Mouse (Mus musculus) brown adipose tissue, adult 24 weeks (tissue): ENCODE results near the gene Wdcp. TPM values are rescaled to one million over a fixed set of nuclear protein-coding genes. Genes with fewer than 3 reads are reported as not detected.
"Not testable (repeated sequence)": the region's sequence is repeated elsewhere in the genome, so short reads cannot be mapped to it uniquely, and the experiment has no call there.

ENCODE experiments used
- H3K27ac ChIP-seq: fragments of 200-500 bp; replicated peaks from 2 replicates; pipeline ENCODE4 v1.5.1; 2012; ENCODE audit warnings: low read depth, mild to moderate bottlenecking, low read length
- H3K4me1 ChIP-seq: fragments of 200-500 bp; 2 replicates; pipeline ENCODE4 v1.6.1; 2012; ENCODE audit warnings: low read length, mixed read lengths; ENCODE audit not compliant: control insufficient read depth, insufficient read depth, insufficient read length
- H3K4me3 ChIP-seq: fragments of 200-500 bp; 2 replicates; pipeline ENCODE4 v1.5.1; 2012; ENCODE audit warnings: low read depth, mild to moderate bottlenecking, low read length, moderate library complexity; ENCODE audit not compliant: insufficient read depth
- polyA plus RNA-seq: library from polyadenylated mRNA; stranded (reverse); fragments of >200 nt; gene quantifications from 2 replicates; pipeline ENCODE4 v1.2.4, GENCODE M21; 2012; ENCODE audit not compliant: missing spikeins, insufficient read depth, insufficient read length

Gene Wdcp
- polyA plus RNA-seq, result 6.3 and 7.7 TPM in 2 replicates

DNA sequence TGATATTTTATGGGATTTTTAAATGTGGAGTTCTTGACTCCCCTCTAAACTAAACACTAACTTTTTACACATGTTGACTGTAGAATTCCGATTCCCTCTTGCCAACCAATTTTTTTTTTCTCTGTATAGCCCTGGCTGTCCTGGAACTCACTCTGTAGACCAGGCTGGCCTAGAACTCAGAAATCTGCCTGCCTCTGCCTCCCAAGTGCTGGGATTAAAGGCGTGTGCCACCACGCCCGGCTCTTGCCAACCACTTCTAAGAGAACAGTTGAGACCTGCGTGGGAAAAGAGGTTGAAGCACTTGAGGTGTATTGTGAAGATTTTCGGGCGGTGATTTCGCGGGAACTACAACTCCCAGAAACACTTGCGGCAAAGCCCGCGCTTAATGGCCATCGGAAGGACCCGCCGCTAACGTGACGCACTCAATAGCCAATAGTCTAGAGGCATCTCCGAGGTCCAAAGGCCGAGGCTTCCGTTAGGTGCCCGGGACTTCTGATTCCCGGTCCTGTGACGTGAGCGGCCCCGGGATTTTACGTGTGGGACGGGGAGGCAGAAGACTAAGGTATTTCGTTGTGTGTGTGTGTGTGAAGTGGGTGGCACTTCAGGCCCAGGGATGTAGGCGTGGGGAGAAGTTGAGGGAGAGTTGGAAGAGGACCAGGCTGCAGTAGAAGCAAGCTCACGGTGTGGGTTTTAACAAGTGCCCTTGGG is at the start of gene Wdcp:
Gene Wdcp, plus strand, starts transcription at position 414 of the 708 bp plus-strand sequence.
- Histone ChIP-seq H3K4me1 (peaks cover 3% of the 10 kb centered on the region; the same call in 1 of the 2 replicates), H3K27ac (peak within 1 kb of the TSS; percentile 86), H3K4me3 (peak within 1 kb of the TSS; percentile 99)

DNA sequence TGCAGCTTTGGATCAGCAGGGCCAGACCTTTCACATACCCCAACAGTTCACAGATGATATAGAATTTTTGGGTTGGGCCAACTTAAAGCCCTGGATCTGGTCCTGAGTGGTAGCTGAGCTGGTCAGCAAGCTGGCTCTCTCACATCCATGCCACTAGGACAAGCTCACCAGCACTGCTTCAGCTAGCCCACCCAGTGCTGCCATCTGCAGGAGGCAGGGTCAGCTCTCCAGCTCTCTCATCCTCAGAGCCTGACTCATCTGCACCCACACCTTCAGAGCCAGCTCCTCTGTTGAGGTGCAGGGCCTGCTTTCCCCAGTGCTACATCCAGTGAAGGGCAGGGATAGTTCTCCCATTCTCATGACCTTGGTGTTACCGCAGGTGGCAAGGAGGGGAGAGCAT is 49.4 kb upstream of the Wdcp start:
- no peak overlapping the region for H3K4me3 ChIP-seq

DNA sequence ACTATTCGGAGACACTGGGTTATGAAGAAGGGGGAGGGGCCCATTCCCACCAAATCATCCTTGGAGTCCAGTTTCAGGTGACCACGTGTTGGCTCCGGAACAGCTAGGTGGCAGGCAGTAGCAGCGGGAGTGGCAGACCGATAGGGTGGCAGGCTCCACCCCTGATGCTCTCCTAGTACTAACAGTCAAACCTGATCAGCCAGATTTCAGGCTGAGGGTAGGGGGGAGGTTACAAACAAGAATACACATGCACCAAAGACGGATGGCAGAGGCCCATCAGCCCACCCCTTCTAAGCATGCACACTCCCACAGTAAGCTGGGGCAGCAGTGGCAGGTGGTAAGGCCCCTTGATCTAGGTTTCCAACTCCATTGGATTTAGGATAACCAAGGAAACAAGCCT is 45.6 kb upstream of the Wdcp start:
- not testable (repeated sequence) for H3K4me1 ChIP-seq, H3K4me3 ChIP-seq, H3K27ac ChIP-seq

More for the DNA sequence above, 49.4 kb upstream of the Wdcp start:
- no peak overlapping the region for H3K27ac ChIP-seq
- no peaks in the 10 kb centered on the region for H3K4me1 ChIP-seq

DNA sequence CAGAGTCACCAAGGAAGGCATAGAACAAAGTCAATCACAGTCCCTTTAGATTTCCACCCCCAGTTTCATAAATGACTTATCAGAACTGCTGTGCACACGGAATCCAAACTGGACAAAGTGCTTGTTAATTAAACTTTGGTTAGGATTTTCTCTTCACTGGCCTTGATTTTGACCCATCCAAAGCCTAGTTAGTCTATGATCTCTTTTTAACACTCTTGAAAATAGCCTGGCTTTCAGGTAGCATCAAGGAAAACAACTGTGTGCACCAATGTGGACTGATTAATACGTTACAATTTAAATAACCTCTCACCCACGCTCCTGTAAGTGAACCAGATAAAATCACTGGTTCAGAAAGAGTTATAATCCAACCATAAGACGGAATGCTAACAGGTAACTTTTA is 32.1 kb upstream of the Wdcp start:
- H3K4me3 ChIP-seq, result no peak overlapping the region
- no peaks in the 10 kb centered on the region for H3K4me1 ChIP-seq
- no peak overlapping the region for H3K27ac ChIP-seq

DNA sequence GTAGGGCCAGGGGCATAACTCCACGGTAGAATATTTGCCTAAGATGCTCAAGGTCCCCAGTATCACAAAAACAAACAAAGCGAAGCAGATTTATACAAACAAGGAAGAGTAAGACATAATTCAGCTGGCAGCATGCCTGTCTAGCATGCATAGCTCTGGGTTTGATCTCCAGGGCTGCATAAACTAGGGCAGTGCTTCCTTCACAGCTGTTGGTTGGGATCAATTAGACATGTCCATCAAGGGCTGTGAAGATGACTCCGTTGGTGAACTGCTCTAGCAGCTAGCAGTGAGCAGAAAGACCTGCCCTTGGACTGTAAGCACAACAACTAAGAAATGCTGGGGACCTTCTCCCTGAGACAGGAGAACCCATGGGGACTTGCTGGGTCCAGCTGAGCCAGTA is 31.4 kb upstream of the Wdcp start:
- no peak overlapping the region for H3K27ac ChIP-seq
- no peak overlapping the region for H3K4me3 ChIP-seq
- H3K4me1 ChIP-seq, result no peaks in the 10 kb centered on the region

DNA sequence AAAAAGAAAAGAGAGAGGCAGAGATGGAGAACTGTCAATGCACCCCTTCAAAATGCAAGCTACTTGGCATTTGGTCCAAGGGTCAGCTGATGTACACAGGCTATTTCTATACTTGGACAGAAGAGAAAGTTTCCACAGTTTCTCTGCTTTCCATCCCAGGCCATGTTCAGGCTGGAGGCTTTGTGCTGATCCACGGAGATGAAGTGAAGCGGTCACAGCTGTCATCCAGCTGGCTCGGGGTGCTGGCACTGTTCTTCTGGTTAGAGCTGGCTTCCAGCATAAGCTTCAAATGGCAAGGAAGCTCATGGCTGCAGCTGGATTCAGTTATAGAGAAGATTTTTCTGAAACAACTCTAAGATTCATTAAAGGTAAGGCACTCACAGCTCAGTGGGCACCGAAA is 29.5 kb upstream of the Wdcp start:
- no peak overlapping the region for H3K27ac ChIP-seq
- no peaks in the 10 kb centered on the region for H3K4me1 ChIP-seq

DNA sequence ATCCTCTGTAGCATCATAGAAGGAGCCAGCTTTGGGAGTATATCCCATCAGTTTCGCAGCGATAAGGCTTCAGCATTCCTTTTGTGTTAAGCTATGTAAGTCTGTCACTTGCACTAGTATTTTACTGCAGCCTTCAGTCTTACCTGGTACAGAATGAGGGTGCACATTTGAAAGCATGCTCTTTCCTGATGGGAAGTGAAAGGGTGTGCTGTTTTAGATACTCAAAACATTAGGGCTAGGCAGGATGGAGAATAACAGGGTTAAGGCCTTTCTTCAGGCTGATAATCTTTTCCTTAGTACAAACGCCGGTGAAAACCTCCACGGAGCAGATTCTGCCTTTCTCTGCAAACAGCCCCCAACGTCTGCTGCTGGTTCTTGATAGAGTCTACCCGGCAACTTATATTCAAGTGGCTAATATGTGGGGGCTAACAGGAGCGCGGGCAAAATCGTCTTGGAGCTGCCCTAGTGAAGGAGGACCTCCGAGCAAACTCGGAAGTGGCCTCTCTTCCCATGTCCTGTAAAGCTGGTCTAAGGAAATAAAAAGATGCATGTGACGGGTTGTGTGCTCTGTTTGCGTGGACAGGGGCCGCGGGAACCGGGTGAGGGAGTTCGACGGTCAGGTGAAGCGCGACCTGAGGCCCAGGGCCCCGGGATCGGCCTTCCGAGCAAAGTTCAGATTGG is 26.3 kb upstream of the Wdcp start:
- peak overlapping the region; percentile 93 for H3K4me3 ChIP-seq
- no peaks in the 10 kb centered on the region for H3K4me1 ChIP-seq
- H3K27ac ChIP-seq, result peak overlapping the region; percentile 72

More for the DNA sequence above, 29.5 kb upstream of the Wdcp start:
- H3K4me3 ChIP-seq, result no peak overlapping the region

DNA sequence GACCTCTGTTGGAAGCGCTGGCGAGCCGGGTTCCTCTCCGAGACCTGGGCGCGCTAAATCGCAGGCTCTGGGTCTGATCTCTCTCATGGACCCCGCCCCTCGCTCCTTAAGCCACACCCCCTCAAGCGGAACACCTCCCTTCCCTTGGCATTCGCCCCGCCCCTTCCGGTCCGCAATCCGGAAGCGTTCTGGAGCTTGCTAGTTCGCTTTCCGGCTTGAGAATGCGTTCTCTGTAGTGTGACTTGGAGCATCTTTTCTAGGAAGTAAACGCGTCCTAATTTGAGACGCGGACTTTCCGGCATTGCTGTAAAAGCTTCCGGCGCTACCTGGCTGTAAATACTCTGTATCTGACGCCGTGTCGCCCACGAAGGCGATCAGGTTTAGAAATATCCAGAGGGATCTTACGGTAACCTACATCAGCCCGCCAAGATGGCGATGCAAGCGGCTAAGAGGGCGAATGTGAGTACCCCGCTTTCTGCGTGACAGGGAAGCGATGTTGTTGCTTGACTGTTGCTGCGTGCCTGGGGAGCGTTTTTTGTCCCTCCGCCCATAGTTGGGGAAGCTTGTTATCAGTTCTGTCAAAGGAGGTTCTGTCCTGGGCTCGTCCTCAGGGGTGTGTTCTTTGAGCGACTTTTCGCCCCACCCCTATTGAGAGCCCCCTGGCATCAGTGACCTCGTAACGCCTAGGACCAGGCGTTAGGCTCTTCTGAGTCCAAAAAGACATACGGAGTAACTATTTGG is 25.6 kb upstream of the Wdcp start, which contains the start of gene Sf3b6:
Gene Sf3b6, plus strand, starts transcription at position 184 of the 741 bp plus-strand sequence.
- peak within 1 kb of the TSS; percentile 93 for H3K4me3 ChIP-seq
- H3K4me1 ChIP-seq, result no peaks in the 10 kb centered on the region
- H3K27ac ChIP-seq, result peak within 1 kb of the TSS; percentile 72

DNA sequence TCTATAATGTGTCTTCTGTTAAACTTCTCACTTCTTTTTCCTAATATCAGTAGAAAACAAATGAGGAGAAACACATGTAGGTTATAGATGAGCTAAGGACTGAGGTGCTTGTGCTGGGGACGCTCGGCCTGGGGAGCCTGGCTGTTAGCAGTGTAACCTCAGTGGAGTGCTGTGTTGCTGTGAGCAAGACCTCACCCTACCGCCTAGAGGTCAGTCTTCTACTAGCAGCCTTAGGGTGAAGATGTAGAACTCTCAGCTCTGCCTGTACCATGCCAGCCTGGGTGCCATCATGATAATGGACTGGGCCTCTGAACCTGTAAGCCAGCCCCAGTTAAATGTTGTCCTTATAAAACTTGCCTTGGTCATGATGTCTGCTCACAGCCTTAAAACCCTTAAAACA is 15.8 kb upstream of the Wdcp start:
- H3K4me1 ChIP-seq, result no peaks in the 10 kb centered on the region
- no peak overlapping the region for H3K4me3 ChIP-seq
- no peak overlapping the region for H3K27ac ChIP-seq

DNA sequence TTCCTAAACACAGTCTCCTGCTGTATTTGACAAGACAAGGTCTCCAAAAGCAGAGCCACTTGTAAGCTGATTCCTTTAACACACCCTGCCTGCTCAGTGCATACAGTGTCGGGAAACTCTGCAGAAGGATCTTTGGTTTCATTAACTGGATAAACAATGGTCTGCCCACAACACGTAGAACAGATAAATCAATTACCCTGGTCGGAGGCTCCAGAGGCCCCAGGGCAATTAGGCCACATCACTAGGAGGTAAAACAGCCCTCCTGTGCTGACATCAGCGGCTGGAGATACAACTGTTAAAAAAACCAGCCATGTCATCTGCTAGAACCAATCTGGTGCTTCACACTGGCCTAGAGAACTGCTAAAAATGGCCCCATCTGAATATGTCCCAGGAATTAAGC is 6.1 kb upstream of the Wdcp start:
- Histone ChIP-seq H3K27ac (no peak overlapping the region), H3K4me3 (no peak overlapping the region), H3K4me1 (peaks cover 2% of the 10 kb centered on the region; the same call in 1 of the 2 replicates)

DNA sequence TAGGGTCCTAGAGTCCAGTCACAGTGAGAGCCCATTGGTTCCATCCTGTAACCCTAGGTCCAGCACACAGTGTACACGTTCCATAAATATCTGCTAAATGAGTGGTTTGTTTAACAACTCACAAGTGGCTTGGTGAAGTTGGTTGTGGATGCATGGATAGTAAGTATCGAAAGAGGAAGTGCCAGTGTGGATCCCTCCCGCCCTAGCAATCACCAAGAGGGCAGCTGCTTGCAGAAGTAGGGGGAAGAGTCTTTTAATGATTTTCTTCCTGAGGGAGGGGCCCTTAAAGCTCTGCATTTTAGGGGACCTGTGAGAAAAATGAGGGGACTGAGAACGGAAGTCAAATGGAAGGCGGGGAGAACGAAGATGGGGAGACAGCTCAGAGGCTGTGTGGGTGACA is 3.1 kb upstream of the Wdcp start:
- Histone ChIP-seq H3K4me3 (0 out of 2 replicates have a peak overlapping the region, but pooled peaks have one; percentile 80), H3K27ac (no peak overlapping the region), H3K4me1 (peaks cover 3% of the 10 kb centered on the region; the same call in 1 of the 2 replicates)

DNA sequence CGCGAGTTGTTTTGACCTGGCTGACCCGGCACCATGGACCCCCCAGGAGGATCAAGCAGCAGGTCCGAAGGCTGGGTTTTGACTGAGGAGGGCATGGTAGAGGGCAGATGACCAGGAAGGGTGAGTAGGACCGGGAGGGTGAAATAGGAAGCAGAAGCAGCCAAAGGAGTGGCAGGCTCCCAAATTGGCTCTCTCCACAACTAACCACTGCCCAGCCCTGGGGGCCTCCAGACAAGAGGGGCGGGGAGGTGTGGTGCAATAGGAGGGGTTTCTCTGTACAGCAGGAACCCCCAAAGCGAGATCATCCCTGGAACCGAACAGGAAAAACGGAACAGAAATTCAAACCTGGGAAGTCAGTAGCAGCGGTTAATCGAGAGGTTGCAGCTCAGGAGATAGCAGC is 2.4 kb upstream of the Wdcp start:
- Histone ChIP-seq H3K27ac (no peak overlapping the region), H3K4me3 (peak overlapping the region; percentile 80)

DNA sequence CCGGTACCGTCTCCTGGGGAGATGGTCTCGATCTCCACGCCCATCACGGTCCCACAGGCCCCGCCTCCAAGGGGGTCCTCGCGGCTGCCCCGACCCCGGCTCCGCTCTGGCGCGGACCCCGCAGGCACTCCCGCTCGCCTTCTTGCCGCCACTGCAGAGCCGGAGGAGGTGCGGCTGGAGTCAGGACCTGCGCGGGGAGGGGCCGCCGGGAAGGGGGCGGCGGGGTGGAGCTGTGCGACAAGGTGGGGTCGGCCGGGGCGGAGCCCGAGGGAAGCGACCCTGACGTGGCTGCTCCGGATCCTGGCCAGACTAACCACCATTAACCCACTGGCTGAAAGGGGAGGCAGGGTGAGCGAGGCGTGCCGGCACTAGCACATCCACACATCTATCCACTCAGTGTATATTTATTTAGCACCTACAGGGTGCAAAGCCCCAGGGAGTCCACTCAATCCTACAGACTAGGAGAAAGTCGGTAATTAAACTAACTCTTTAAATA is 1.7 kb upstream of the Wdcp start, which contains the start of gene Fkbp1b:
Gene Fkbp1b, minus strand, starts transcription at position 200 of the 496 bp plus-strand sequence.
- Histone ChIP-seq H3K27ac (no peak within 1 kb of the TSS), H3K4me3 (peak within 1 kb of the TSS; percentile 80), H3K4me1 (peaks cover 3% of the 10 kb centered on the region; the same call in 1 of the 2 replicates)

More for the DNA sequence above, 2.4 kb upstream of the Wdcp start:
- H3K4me1 ChIP-seq, result peaks cover 3% of the 10 kb centered on the region; the same call in 1 of the 2 replicates

DNA sequence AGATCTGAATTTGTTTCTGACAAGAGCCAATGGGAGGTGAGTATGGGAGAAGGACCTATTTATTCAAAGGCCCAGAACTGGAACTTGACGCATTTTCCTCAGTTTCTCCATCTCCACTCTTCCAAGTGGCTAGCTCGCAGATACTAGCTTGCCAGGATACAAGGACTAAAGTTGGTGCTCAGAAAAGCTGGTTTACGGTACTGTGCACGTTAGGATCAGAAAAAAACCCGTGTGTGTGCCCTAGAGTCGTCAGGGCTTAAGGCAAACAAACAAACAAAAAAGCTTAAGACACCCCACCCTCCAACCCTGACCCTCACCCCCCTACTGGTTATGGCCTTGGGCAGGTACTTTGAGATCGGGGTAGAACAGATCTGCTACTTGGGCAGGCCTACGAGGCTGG is 647 bp upstream of the Wdcp start:
- Histone ChIP-seq H3K4me3 (peak overlapping the region; percentile 80; the same call in 1 of the 2 replicates), H3K4me1 (peaks cover 3% of the 10 kb centered on the region; the same call in 1 of the 2 replicates), H3K27ac (no peak overlapping the region)

DNA sequence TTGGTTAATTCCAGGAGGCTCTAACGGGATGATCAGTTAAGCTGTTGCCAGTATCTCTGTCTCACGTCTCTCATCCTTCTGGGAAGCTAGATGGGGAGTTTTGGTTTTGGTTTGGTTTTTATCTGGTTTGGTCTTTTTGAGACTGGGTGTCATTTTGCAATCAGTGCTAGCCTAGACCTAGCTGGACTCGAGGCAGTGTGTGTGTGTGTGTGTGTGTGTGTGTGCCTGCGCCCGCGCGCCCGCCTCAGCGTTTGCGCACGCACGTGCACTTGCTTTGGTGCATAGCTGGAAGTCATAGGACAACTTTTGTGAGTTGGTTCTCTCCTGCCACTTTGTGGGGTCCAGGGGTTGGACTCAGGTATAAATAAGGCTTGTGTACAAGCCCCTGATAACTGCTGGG is 638 bp downstream of the Wdcp start:
- Histone ChIP-seq H3K4me1 (peaks cover 3% of the 10 kb centered on the region; the same call in 1 of the 2 replicates), H3K4me3 (peak overlapping the region; percentile 99), H3K27ac (no peak overlapping the region)
